Mouse (Mus musculus) brain, embryonic 14.5 days (tissue): ENCODE measurements around the gene Zfp979. TPM values are rescaled to one million over a fixed set of nuclear protein-coding genes. Genes with fewer than 3 reads are reported as not detected.

ENCODE experiments used
- DNase-seq: peaks from one replicate; pipeline ENCODE4 v3.0.0-alpha.2; 2011; ENCODE audit warnings: low read depth
- CTCF ChIP-seq: fragments of 200-500 bp; IDR thresholded peaks from 2 replicates; pipeline ENCODE4 v1.5.1; 2012; ENCODE audit warnings: inconsistent platforms, mild to moderate bottlenecking, moderate library complexity, borderline replicate concordance; ENCODE audit not compliant: insufficient read depth, insufficient read length; ENCODE audit errors: extremely low read depth
- POLR2A ChIP-seq: fragments of 200-500 bp; IDR thresholded peaks from 2 replicates; pipeline ENCODE4 v1.6.1; 2012; ENCODE audit warnings: mild to moderate bottlenecking, inconsistent platforms, borderline replicate concordance; ENCODE audit not compliant: poor library complexity, insufficient read depth, insufficient read length, severe bottlenecking; ENCODE audit errors: extremely low read depth
- polyA plus RNA-seq: library from polyadenylated mRNA; depleted of rRNA; stranded (reverse); fragments of >200 nt; gene quantifications from 2 replicates; pipeline ENCODE4 v1.2.3, GENCODE M21; 2012; rRNA removed

The Zfp979 gene
- polyA plus RNA-seq, 1 experiment: 1.1 TPM

GRCm38 (mm10) chr4:147565426-147566220 is 76.7 kb downstream of the Zfp979 start:
- TF ChIP-seq POLR2A: no peak
- no peak for TF ChIP-seq CTCF

More at GRCm38 (mm10) chr4:147565426-147566220, 76.7 kb downstream of the Zfp979 start:
- DNase-seq: no peak

Other genes starting within 250 kb of the Zfp979 start
- gene Zfp982, start 150.1 kb downstream of the Zfp979 start, polyA plus RNA-seq: 0.87 and 1.4 TPM in 2 replicates
- 0.57 and 0.90 TPM in 2 replicates for gene Gm16503, start 102.3 kb downstream of the Zfp979 start, polyA plus RNA-seq
- gene Zfp985, start 89.2 kb downstream of the Zfp979 start, polyA plus RNA-seq: 0.03 and 0.05 TPM in 2 replicates
- gene Zfp534, start 60.0 kb upstream of the Zfp979 start, polyA plus RNA-seq: not detected in 2 replicates
- 2.7 TPM in 2 replicates for gene Zfp984, start 167.3 kb upstream of the Zfp979 start, polyA plus RNA-seq
- 6.7 and 8.4 TPM in 2 replicates for gene Zfp933, start 205.9 kb upstream of the Zfp979 start, polyA plus RNA-seq
- gene Miip, start 226.3 kb upstream of the Zfp979 start, polyA plus RNA-seq: 82.1 and 132 TPM in 2 replicates
- 7.9 and 8.6 TPM in 2 replicates for gene Fv1, start 226.5 kb upstream of the Zfp979 start, polyA plus RNA-seq